Mouse (Mus musculus): ENCODE data around the gene 4930415O20Rik. TPM values are rescaled to one million over a fixed set of nuclear protein-coding genes. Genes with fewer than 3 reads are reported as not detected.
A peak's percentile ranks its signal among the peaks of the same experiment; 100 is the strongest.
"Not testable (repeated sequence)": the region's sequence is repeated elsewhere in the genome, so short reads cannot be mapped to it uniquely, and the experiment has no call there.

The 4930415O20Rik gene
- total RNA-seq, 2 experiments from 2014 or later: not detected

DNA sequence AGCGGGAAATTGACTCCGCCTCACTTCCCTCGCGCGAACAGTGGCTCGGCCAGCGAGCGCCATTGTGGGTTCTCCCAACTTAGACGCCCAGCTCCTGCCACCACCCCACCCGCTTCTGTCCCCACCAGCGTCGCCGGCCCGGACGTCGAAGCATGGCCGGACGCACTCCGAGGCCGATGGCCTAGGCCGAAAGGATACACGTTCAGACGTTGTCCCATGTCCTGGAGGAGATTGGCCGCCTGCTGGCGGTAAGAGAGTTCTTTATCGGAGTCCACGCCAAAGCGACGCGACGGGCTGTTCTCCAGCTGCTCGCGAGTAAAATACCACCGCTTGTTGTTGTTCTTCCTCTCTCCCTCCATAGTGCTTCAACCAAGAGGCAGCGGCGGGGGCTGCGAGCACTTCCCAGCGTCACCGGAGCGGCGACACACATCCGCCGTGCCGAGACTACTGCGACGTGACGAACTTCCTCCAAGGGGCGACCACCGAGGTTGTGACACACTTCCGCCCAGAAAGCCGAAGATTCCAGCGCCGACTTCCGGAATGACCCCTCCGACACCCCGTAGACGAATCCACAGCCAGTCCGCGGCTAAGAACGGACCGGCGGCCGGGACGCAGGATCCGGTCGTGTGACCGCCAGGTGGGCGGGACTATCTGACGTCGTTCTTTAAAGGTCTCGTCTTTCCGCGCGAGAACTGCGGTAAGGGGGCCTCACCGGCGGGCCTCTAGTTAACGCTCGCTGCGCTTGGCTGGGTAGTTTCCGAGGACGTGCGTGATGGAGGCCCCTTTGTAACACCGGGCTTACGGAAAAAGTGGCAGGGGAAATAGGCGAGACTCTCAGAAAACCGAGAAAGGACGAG is 3.3 kb upstream of the 4930415O20Rik start:
- peak; percentile 88 for ATAC-seq (replicated peaks; ENCODE audit: poor library complexity, severe bottlenecking)

DNA sequence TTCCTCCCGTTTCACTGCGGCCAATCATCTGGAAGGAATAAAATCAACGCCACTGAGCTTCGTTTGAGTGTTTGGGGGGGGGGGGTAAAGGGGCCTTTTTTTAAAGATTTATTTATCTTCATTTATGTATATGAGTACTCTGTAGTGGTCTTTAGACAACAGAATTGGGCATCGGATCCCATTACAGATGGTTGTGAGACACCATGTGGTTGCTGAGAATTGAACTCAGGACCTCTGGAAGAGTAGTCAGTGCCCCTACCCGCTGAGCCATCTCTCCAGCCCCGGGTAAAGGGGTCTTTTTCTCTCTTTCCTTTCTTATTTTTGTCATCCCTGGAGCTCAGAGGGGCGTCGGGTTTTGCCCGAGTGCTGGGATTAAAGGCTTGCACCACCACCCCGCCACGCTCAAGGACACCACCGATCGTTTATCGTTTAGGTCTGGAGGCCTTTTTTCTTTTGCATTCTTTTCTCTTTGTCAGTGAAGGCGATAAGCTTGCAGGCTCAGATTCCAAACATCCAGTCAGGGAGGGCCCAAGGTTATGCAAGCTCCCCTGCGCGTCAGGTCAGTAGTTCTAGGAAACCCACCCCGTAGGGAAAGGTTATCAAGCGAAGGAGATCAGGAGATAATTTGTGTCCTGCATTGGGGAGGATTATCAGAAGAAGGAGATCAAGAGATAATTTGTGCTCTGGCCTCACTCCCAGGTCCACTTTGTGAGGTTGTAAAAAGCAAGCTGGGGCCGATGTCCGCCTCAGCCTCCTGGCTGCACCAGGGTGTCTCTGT is 2.4 kb upstream of the 4930415O20Rik start:
- ATAC-seq (replicated peaks; ENCODE audit: poor library complexity, severe bottlenecking): no peak

GRCm38 (mm10) chr15:98569216-98569615 is 1.6 kb upstream of the 4930415O20Rik start:
- no peak for ATAC-seq (replicated peaks; ENCODE audit: poor library complexity, severe bottlenecking)

GRCm38 (mm10) chr15:98569795-98570365 is 924 bp upstream of the 4930415O20Rik start:
- ATAC-seq (replicated peaks; ENCODE audit: poor library complexity, severe bottlenecking): no peak

DNA sequence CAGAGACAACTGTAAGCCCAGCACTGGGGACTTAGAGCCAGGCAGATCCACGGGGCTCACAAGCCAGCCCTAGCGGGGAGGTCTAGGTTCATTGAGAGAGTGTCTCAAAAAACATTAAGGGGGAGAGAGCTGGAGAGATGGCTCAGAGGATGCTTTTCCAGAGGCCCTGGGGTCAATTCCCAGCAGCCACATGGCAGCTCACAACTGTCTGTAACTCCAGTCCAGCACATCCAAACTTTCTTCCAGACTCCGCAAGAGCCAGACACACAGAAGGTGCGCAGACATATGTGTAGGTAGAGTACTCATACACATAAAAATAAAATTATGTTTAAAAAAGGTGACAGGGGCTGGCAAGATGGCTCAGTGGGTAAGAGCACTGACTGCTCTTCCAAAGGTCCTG is 2.5 kb downstream of the 4930415O20Rik start:
- ATAC-seq (replicated peaks; ENCODE audit: poor library complexity, severe bottlenecking): no peak

GRCm38 (mm10) chr15:98579310-98579709 is 8.5 kb downstream of the 4930415O20Rik start:
- ATAC-seq (replicated peaks; ENCODE audit: poor library complexity, severe bottlenecking): no peak

GRCm38 (mm10) chr15:98579795-98580464 is 9.1 kb downstream of the 4930415O20Rik start:
- ATAC-seq (replicated peaks; ENCODE audit: poor library complexity, severe bottlenecking): peak; percentile 93

DNA sequence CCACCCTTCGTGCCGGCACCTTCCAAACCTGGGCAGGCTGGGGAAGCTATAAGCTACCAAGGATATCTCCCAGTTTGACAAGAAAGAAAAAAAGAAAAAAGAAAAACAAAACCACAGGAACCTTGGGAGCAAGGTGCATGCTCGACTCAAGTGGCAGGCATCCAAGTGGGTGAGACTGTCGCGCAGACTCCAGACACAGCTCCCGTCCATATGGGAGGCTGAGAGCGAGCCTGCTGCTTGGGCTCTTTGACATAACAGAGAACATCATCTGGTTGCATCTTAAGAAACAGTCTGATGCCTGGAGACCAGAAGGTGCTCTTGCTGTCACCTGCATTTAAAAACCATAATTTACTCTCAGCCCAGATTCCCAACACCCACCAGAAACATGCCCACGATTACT is 11.6 kb downstream of the 4930415O20Rik start:
- ATAC-seq (replicated peaks; ENCODE audit: poor library complexity, severe bottlenecking): no peak

DNA sequence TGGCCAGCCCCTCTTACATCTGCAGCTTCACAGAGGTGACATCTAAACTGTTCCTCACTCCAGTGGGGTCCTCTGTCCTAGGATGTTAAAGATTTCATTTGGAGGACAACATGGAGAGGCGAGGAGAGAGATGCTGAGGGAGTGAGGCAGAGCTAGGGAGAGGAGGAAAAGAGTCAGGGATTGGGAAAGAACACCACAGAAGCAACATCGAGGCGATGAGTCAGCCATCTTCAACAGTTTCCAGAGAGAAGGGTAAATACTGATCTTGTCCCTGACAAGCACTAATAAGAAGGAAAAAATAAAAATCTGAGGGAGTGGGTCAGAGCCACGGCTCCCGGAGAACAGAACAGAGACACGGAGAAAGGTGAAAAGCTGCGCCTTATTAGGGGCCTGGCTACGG is 12.2 kb downstream of the 4930415O20Rik start:
- no peak for ATAC-seq (replicated peaks; ENCODE audit: poor library complexity, severe bottlenecking)

GRCm38 (mm10) chr15:98585421-98585820 is 14.6 kb downstream of the 4930415O20Rik start:
- no peak for ATAC-seq (replicated peaks; ENCODE audit: poor library complexity, severe bottlenecking)

GRCm38 (mm10) chr15:98586141-98586540 is 15.3 kb downstream of the 4930415O20Rik start:
- ATAC-seq (replicated peaks; ENCODE audit: poor library complexity, severe bottlenecking): not testable (repeated sequence)

- no peak for ATAC-seq (replicated peaks; ENCODE audit: poor library complexity, severe bottlenecking)
Observed at GRCm38 (mm10) chr15:98587751-98588150, 16.9 kb downstream of the 4930415O20Rik start.

GRCm38 (mm10) chr15:98589640-98590336 is 19.0 kb downstream of the 4930415O20Rik start:
- peak; percentile 35 for ATAC-seq (replicated peaks; ENCODE audit: poor library complexity, severe bottlenecking)

DNA sequence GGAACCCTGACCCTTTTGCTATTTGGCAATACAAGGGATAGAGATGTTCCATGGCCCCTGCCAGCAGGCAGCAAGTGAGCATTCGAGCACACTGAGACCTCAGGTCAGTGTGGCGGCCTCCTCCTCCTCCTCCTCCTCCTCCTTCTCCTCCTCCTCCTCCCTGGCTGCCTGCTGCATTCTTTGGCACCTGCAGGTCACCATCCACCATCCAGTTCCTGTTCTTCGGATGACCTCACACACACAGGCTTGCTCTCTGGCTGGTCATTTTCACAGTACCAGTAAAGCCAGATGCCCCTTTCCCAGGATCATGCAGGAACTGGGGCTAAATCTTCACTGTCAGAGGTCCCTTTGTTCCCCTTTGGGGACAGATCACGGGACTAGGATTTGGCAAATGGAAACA is 20.6 kb downstream of the 4930415O20Rik start:
- ATAC-seq (replicated peaks; ENCODE audit: poor library complexity, severe bottlenecking): no peak

- no peak for ATAC-seq (replicated peaks; ENCODE audit: poor library complexity, severe bottlenecking)
Observed at GRCm38 (mm10) chr15:98594193-98594592, 23.4 kb downstream of the 4930415O20Rik start.

- ATAC-seq (replicated peaks; ENCODE audit: poor library complexity, severe bottlenecking): no peak
Observed at GRCm38 (mm10) chr15:98595049-98595448, 24.2 kb downstream of the 4930415O20Rik start.

GRCm38 (mm10) chr15:98596609-98597008 is 25.8 kb downstream of the 4930415O20Rik start:
- ATAC-seq (replicated peaks; ENCODE audit: poor library complexity, severe bottlenecking): no peak

DNA sequence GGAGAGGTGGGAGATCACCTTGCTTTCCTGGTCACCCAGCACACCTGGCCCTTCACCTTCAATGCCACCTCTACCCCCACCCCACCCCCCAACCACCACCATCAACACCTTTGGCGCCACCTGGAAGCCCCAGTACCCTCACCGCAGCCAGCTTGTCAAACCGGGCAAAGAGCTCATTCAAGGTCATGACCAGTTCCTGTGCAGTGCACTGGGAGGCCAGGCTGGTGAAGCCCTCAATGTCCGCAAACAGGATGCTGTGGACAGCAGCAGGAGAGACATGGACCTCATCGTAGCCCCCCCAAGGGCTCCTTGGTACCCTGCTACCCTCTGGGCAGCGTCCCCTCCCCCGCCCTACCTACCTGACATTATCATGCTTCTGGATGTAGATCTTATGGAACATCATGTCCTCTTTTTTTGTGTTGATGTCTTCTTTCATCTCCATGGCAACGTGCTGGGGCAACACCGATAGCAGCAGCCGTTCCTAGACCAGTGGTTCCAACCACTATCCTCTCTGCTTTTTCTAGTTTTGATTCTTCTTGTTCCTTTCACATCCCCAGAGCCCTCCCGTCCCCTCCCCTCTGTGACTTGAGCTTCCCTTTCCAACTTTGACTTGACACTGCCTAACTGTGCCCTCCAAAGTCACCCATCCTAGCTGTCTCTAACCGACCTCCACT is 29.4 kb downstream of the 4930415O20Rik start:
- ATAC-seq (replicated peaks; ENCODE audit: poor library complexity, severe bottlenecking): no peak

- no peak for ATAC-seq (replicated peaks; ENCODE audit: poor library complexity, severe bottlenecking)
Observed at GRCm38 (mm10) chr15:98601832-98602190, 31.0 kb downstream of the 4930415O20Rik start.

All from granulocyte monocyte progenitor cell, adult 5-6 weeks (primary cell).